Comparison of ENCODE assay signal across 20 mouse cellular contexts in genomic region chr1:92769156-92769555, GRCm38 (mm10).
DNase-seq lines count a peak whose midpoint lies in the region; ATAC-seq lines count a peak whose summit lies in the region.
"Had no signal": no experiment of that assay in that cellular context is flagged by ENCODE, and none has a peak within 500 bp of the region (broad histone marks: within the 10 kb centered on the region; RNA-seq: fewer than 3 reads in every experiment).

No protein-coding gene starts in this region.

- H3K9me3 ChIP-seq in midbrain, embryonic 11.5 days (ENCODE audit: control insufficient read depth, low read length): no peaks in the 10 kb centered on the region
- no peaks in the 10 kb centered on the region for H3K9me3 ChIP-seq in midbrain, embryonic 16.5 days (replicated peaks; ENCODE audit: control insufficient read depth, low read length, poor library complexity, severe bottlenecking)
- no peaks in the 10 kb centered on the region for H3K9me3 ChIP-seq in heart, embryonic 11.5 days (replicated peaks; ENCODE audit: control insufficient read depth, low read length)
- H3K9me3 ChIP-seq: embryonic facial prominence, embryonic 15.5 days; intestine, embryonic 15.5 days; midbrain, embryonic 10.5 days; stomach, embryonic 15.5 days had no signal

- no peaks in the 10 kb centered on the region for H3K36me3 ChIP-seq in midbrain, embryonic 11.5 days (ENCODE audit: control insufficient read depth, insufficient read depth, low read length)
- no peaks in the 10 kb centered on the region for H3K36me3 ChIP-seq in midbrain, embryonic 16.5 days (ENCODE audit: control insufficient read depth, insufficient read depth, low read length)
- H3K36me3 ChIP-seq in heart, embryonic 11.5 days (ENCODE audit: control insufficient read depth, insufficient read depth, low read length): no peaks in the 10 kb centered on the region
- H3K36me3 ChIP-seq: embryonic facial prominence, embryonic 15.5 days; intestine, embryonic 15.5 days; midbrain, embryonic 10.5 days; stomach, embryonic 15.5 days had no signal

- H3K4me1 ChIP-seq in midbrain, embryonic 11.5 days (ENCODE audit: control insufficient read depth, insufficient read depth, low read length): peaks cover 10% of the 10 kb centered on the region
- H3K4me1 ChIP-seq in midbrain, embryonic 16.5 days (ENCODE audit: control insufficient read depth, insufficient read depth, low read length): peaks cover 13% of the 10 kb centered on the region
- peaks cover 28% of the 10 kb centered on the region for H3K4me1 ChIP-seq in heart, embryonic 11.5 days (ENCODE audit: control insufficient read depth, insufficient read depth, low read length)
- H3K4me1 ChIP-seq: intestine, embryonic 15.5 days had no signal

- H3K4me3 ChIP-seq in midbrain, embryonic 11.5 days (ENCODE audit: low read depth, low read length): no peak overlapping the region
- H3K4me3 ChIP-seq in midbrain, embryonic 16.5 days (ENCODE audit: low read depth, low read length): no peak overlapping the region
- no peak overlapping the region for H3K4me3 ChIP-seq in heart, embryonic 11.5 days (ENCODE audit: low read depth, low read length)
- H3K4me3 ChIP-seq: embryonic facial prominence, embryonic 15.5 days; gastrocnemius, adult 2 months; intestine, embryonic 15.5 days; layer of hippocampus, adult 2 months; midbrain, embryonic 10.5 days; stomach, embryonic 15.5 days had no signal

- no peak overlapping the region for H3K4me2 ChIP-seq in midbrain, embryonic 11.5 days
- no peak overlapping the region for H3K4me2 ChIP-seq in midbrain, embryonic 16.5 days (ENCODE audit: low read length)
- H3K4me2 ChIP-seq in heart, embryonic 11.5 days: no peak overlapping the region
- H3K4me2 ChIP-seq: embryonic facial prominence, embryonic 15.5 days; intestine, embryonic 15.5 days; stomach, embryonic 15.5 days had no signal

- H3K27ac ChIP-seq in midbrain, embryonic 11.5 days (ENCODE audit: low read depth, low read length): no peak overlapping the region
- H3K27ac ChIP-seq in midbrain, embryonic 16.5 days (ENCODE audit: low read length): no peak overlapping the region
- no peak overlapping the region for H3K27ac ChIP-seq in heart, embryonic 11.5 days (ENCODE audit: low read depth, low read length)
- H3K27ac ChIP-seq: embryonic facial prominence, embryonic 15.5 days; intestine, embryonic 15.5 days; layer of hippocampus, adult 2 months; stomach, embryonic 15.5 days had no signal

- no peak overlapping the region for H3K9ac ChIP-seq in midbrain, embryonic 11.5 days (ENCODE audit: low read length)
- H3K9ac ChIP-seq in midbrain, embryonic 16.5 days (ENCODE audit: low read depth, low read length): no peak overlapping the region
- H3K9ac ChIP-seq in heart, embryonic 11.5 days (ENCODE audit: low read depth, low read length): no peak overlapping the region
- H3K9ac ChIP-seq: embryonic facial prominence, embryonic 15.5 days; intestine, embryonic 15.5 days; stomach, embryonic 15.5 days had no signal

- peak; percentile 81 to 90 for DNase-seq in adrenal gland, adult (ENCODE audit: inconsistent age in 2 of 2, low spot score in 1 of 2)
- no peak for DNase-seq in adrenal gland, postnatal 4 days (ENCODE audit: low spot score in 2 of 2)
- peak; percentile 37 for DNase-seq in midbrain, embryonic 11.5 days (ENCODE audit: low spot score, missing footprints)
- DNase-seq in adrenal gland, postnatal 25 days: peak; percentile 53
- DNase-seq in spleen, postnatal 10 days (ENCODE audit: low spot score in 2 of 2): no peak
- DNase-seq: cerebellum, adult 2 months; cerebellum, postnatal 25 days; gastrocnemius, adult 2 months; heart, postnatal 4 days; kidney, adult 9 months; kidney, postnatal 14 days; lung, postnatal 10 days; thymus, postnatal 36 days had no signal

- H3K27me3 ChIP-seq in midbrain, embryonic 11.5 days (ENCODE audit: control insufficient read depth, insufficient read depth, low read length): no peaks in the 10 kb centered on the region
- H3K27me3 ChIP-seq in midbrain, embryonic 16.5 days (ENCODE audit: control insufficient read depth, insufficient read depth, low read depth, low read length): no peaks in the 10 kb centered on the region
- H3K27me3 ChIP-seq in heart, embryonic 11.5 days (ENCODE audit: control insufficient read depth, insufficient read depth, low read length): peaks cover 59% of the 10 kb centered on the region
- H3K27me3 ChIP-seq: intestine, embryonic 15.5 days; stomach, embryonic 15.5 days had no signal

- ATAC-seq in midbrain, embryonic 11.5 days (ENCODE audit: low FRiP score): no peak
- ATAC-seq in midbrain, embryonic 16.5 days: no peak
- ATAC-seq in heart, embryonic 11.5 days (replicated peaks; ENCODE audit: insufficient number of reproducible peaks, low FRiP score, low TSS enrichment): no peak
- ATAC-seq: intestine, embryonic 15.5 days had no signal

- WGBS in midbrain, embryonic 11.5 days: 77% methylated on average over 4 of the region's 4 CpGs
- 71% methylated on average over 4 of the region's 4 CpGs for WGBS in midbrain, embryonic 16.5 days
- WGBS in heart, embryonic 11.5 days (ENCODE audit: insufficient replicate concordance): 68% methylated on average over 4 of the region's 4 CpGs

Comparison
In these comparisons a context has a peak if more than half of its experiments do, and no peak if none do; other contexts are left out.
1. DNase-seq: peak in adrenal gland, adult (2 of 2), midbrain, embryonic 11.5 days (single experiment) and adrenal gland, postnatal 25 days (single experiment); none in adrenal gland, postnatal 4 days (0 of 2) and spleen, postnatal 10 days (0 of 2).